Mouse (Mus musculus) urinary bladder, adult 2 months (tissue): Measurements from ENCODE around the gene Trpm3. TPM values are rescaled to one million over a fixed set of nuclear protein-coding genes. Genes with fewer than 3 reads are reported as not detected.
"Not testable (repeated sequence)": the region's sequence is repeated elsewhere in the genome, so short reads cannot be mapped to it uniquely, and the experiment has no call there.

ENCODE experiments used
- DNase-seq: peaks from one replicate; pipeline ENCODE4 v3.0.0; 2022; ENCODE audit warnings: low spot score
- polyA plus RNA-seq: library from polyadenylated mRNA; depleted of rRNA; stranded (reverse); fragments of >200 nt; gene quantifications from 2 replicates; pipeline ENCODE4 v1.2.3, GENCODE M21; 2012

Gene Trpm3
- polyA plus RNA-seq, 1 experiment = 0.15 TPM

DNA sequence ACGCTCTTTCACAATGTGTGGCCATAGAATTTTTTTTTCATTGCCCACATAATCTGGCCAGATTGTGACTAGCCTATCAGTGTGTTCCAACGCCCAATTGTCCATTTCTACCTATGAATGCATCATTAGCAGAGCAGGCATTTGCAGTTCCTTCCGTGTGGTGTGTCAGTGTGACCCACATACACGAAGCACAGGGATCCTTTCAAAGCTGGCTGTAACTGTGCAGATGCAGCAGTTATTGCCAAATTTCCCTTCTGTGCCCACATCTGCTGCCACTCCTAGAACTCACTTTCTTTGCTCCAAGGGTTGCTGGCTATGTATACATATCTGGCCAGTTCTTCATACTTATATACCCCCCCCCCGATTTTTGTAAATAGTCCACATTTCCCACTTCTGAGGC is 834.9 kb downstream of the Trpm3 start:
- DNase-seq = no peak

DNA sequence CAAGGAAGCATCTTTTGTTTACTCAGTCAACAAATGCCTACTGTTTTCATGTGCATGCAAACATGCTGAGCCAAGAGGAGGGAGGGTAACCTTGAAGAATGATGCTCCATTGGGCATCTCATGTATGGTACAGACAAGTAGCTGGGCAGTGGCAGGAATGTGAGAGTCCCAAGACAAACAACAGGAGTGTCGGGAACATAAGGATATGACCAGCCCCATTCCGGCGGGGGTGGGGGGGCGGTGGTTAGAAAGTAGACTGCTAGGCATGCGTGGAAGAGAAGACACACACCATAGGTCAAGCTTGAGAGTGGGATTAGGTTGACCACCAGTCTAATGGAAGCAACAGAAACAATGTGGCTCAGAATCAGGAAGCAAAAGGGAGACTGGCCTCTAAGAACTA is 837.0 kb downstream of the Trpm3 start:
- DNase-seq = no peak

- DNase-seq = no peak
Observed at GRCm38 (mm10) chr19:22977508-22977907, 838.7 kb downstream of the Trpm3 start.

DNA sequence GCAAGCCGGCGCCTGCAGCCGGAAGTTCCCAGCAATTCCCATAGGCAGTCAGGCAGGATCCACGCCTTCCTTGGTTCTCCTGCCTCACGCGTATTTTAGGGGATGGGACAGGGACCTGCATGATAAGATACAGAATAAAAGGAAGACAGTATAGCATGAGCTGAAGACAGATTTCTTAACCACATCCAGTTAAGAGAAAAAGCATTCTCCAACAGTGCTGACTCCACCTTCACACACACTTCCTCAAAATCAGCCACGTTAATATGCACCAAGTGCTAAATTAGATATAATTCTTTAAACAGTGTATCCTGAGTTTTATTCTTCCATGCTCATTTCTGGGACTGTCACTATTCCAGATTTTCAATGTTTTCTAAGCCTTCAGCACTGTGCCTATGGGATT is 839.9 kb downstream of the Trpm3 start:
- no peak for DNase-seq

DNA sequence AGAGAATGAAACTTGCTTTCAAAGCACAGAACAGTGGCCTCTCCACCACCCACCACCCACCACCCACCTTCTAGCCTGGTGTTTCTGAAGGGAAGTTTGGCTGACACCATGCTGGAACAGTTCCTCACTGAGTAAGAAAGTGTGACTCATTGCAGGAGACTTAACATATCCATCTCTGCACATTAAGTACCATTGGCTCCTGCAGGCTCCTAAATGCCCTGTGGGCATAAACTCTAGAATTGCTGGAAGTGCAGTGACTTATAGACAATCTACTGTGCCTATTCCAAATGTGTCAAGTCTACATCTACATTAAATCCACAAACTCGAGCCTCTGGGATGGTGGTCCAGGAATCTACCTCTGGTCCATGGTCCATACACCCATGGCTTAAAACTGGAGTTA is 840.3 kb downstream of the Trpm3 start:
- DNase-seq = no peak

GRCm38 (mm10) chr19:22987914-22988313 is 849.1 kb downstream of the Trpm3 start:
- no peak for DNase-seq

GRCm38 (mm10) chr19:22993946-22994345 is 855.1 kb downstream of the Trpm3 start:
- DNase-seq = no peak

DNA sequence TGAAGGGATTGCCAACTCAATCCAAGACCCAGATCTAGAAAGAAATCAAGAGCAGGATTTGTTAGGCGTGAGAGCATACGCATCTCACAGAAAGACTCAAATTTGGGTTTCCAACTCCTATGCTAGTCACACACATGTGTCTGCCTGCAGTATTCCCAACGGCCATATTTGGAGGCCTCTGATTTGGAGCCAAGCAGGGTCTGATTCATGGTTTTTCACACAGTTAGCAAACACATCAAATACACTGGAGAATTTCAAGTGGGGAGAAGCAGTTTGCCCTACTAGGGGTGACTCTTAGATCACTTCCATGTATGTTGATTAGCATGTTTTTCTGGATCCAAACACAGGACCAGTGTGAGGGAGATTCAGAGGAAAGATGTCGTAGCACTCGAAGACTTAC is 855.7 kb downstream of the Trpm3 start:
- no peak for DNase-seq

DNA sequence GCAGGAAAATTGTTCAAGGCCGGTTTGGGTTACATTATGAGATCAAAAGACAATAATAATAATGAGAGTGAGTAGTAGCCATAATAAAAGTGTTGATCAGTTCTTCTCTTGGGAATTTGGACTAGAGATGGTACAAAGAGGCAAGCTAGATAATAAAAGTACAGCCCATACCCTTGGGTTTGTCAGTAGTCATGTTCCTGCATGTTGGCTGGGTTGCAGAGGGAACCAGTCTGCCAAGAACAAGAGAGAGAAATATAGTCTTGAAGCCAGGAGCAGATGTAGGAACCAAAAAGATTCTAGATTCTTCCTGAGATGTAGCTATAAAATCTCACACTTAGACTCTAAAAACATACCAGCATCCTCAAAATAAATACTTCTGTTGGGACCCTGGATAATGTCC is 861.4 kb downstream of the Trpm3 start:
- DNase-seq = no peak

DNA sequence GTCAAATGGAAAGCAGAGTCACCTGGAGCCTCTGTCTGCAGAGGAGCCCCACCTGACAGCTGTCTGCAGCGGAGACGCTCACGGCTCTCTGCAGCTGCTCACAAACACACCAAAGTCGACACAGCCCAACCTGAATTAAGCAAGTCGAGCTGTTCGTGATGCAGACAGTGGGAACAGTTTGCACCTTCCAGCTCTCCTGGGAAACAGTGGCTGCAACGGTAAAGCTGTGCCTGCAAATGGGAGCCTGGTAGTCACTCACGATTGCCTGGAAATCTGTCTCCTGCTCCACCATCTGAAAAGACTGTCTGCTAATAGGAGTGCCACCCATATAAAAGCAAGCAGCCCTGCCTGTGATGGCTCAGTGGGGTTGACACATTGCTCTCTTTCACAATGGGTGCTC is 865.0 kb downstream of the Trpm3 start:
- no peak for DNase-seq

DNA sequence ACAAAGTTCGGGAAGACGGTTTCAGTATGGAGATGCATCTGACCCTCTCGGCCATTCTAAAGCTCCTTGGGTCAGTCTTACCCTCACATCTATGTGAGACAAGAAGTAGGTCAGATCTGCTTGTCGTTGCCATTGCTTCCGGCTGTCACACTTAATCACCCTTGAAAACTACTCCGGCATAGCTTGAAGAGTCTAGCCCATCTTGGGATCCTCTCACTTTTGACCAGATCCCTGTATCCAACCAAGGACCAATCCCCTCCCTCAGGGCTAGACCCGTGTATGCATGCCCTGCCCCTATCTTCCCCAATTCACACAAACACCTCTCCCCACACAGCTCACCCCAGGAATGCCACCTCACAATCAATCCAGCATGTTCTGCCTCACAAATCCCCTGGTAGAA is 867.0 kb downstream of the Trpm3 start:
- DNase-seq = no peak

DNA sequence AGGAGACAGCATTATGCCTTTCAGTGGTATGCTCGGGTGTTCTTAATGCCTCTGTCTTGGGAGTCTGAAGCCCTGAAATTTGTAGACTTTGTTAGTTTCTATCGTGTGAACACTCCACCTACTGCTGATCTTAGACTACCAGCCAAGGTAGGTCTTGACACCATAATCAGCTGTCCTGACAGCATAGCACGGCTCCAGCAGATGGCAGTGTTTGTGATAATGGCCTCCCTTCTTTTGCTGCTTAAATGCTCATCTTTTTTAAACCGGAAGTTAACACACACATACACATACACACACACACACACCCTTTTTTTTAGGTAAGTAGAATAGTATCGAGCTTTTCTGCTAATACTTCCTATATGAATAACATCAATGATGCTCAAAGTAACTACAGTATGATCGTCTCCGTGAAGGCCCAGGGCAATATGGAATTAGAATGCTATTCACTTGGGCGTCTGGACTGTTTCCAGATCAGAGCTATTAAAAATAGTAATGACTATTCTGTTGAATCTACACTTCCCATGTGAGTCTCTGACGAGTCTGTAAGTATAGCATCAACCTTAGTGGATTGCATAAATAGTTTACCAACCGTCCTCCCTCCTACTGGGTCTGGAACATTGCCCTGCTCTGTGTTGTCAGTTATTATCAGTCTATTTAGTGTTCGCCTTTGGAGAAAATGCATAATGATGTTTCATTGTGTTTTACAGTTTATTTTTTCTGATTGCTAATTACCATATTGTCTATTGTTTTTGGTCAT is 867.8 kb downstream of the Trpm3 start:
- no peak for DNase-seq

GRCm38 (mm10) chr19:23013695-23014094 is 874.8 kb downstream of the Trpm3 start:
- DNase-seq = no peak

DNA sequence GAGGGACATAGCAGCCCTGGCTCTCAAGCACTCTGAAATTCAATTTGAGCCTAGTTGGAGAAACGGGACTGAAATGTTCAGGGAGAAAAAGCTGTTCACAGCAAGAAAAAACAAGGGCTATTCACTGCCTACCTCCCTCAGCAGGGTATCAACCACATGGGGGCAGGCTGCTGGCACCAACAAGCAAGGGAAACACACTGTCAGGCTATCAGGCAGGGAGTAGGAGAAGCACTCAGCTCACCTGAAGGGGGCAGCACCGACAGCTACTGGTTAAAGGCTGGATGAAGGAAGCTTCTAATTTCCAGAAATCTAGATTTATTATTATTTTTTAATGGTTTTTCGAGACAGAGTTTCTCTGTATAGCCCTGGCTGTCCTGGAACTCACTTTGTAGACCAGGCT is 876.7 kb downstream of the Trpm3 start:
- DNase-seq = no peak

DNA sequence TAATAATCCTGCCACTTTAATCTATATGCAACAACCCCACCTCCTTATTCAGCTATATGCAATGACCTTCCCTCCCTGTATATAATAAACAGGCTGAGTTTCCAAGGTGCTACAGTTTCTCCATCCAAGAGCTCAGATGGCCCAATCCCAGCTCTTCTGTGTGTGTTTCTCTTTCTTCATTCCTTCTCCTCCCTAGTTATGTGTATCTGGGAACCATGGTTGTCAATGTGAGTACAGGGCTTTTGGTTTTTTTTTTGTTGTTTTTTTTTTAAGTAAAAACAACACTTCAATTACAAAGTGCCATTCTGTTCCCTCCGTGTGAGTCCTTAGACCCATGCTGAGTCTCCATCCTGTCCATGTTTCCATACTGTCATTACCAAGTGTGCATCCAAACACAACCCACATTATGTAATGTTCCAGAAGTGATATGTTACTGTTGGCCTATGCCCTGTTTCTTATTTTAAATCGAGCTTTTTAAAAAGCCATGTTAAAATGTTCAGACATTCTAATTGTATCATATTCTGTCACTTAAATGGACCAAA is 879.4 kb downstream of the Trpm3 start:
- DNase-seq = no peak

GRCm38 (mm10) chr19:23022902-23023301 is 884.1 kb downstream of the Trpm3 start:
- DNase-seq = no peak

GRCm38 (mm10) chr19:23023316-23023960 is 884.6 kb downstream of the Trpm3 start:
- DNase-seq = no peak

DNA sequence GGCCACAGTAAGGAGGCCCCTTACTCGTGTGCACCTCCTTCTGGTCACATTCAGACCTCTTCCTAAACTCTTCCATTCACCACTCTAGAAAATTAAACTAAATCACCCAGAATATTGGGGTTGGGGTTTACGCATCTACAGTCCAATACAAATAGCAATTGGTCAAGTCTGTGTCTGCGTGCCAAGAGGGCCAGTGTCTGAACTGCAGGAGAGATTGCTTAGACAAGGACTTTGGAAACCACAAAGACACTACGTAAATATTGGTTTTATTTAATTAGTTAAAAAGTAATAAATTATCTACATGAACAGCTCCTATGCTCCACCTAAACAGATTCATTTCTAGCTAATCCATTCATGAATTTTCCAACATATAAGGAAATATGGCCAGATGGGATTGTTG is 886.0 kb downstream of the Trpm3 start:
- no peak for DNase-seq

- DNase-seq = no peak
Observed at GRCm38 (mm10) chr19:23026427-23026826, 887.6 kb downstream of the Trpm3 start.

GRCm38 (mm10) chr19:23028283-23028682 is 889.4 kb downstream of the Trpm3 start:
- no peak for DNase-seq

DNA sequence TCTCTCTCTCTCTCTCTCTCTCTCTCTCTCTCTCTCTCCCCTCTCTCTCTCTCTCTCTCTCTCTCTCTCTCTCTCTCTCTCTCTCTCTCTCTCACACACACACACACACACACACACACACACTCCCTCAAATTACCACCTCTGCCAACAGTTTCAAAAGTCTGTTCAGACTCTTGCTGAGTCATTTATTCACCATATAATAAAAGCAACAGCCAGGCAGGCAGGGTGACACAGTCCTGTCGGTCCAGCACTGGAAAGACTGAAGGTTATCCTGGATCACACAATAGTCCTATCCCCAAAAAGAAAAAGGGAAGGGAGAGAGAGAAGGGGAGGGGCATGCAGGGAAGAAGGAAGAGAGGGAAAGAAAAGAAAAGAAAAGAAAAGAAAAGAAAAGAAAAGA is 894.5 kb downstream of the Trpm3 start:
- not testable (repeated sequence) for DNase-seq

DNA sequence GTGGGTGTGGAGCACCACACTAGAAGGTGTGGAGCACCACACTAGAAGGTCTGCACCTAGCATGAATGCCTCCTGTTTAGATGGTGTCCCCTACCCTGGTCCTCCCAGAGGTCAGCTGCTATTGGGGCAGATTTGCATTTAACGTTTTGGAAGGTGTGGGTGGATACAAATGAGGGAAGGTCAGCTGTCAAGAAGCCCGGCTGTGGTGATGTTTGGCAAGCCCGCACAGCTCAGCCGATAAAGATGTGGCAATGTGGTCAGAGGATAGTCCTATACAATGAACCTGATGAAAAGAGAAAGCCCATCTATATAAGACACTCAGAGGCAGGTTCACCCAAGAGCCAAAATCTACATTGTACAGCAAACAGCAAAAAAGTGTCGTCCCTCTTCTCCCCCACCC is 895.3 kb downstream of the Trpm3 start:
- no peak for DNase-seq

DNA sequence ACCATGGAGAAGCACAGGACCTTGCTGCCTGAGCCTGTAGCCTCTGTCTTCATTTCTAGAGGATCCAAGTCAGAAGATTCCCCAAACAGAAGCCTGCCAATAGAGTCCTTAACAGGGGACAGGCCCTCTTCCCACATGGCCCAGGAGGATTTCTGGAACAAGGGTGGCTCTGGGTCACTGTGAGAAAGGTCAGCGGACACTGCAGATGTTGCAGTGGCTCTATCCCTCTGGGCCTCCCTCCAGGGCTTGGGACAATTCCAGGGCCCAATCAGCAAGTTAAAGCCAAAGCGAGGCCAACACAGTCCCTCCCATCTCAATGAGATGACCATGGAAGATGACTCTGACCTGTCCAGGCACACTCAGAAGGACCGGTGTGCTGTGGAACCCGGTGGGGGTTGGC is 896.1 kb downstream of the Trpm3 start:
- peak; percentile 26 for DNase-seq
